Mouse (Mus musculus): ENCODE data around the gene Prr7. TPM values are rescaled to one million over a fixed set of nuclear protein-coding genes. Genes with fewer than 3 reads are reported as not detected.
A peak's percentile ranks its signal among the peaks of the same experiment; 100 is the strongest.

The Prr7 gene
- polyA plus RNA-seq, 1 experiment from 2014 or later, result 4.9 TPM

DNA sequence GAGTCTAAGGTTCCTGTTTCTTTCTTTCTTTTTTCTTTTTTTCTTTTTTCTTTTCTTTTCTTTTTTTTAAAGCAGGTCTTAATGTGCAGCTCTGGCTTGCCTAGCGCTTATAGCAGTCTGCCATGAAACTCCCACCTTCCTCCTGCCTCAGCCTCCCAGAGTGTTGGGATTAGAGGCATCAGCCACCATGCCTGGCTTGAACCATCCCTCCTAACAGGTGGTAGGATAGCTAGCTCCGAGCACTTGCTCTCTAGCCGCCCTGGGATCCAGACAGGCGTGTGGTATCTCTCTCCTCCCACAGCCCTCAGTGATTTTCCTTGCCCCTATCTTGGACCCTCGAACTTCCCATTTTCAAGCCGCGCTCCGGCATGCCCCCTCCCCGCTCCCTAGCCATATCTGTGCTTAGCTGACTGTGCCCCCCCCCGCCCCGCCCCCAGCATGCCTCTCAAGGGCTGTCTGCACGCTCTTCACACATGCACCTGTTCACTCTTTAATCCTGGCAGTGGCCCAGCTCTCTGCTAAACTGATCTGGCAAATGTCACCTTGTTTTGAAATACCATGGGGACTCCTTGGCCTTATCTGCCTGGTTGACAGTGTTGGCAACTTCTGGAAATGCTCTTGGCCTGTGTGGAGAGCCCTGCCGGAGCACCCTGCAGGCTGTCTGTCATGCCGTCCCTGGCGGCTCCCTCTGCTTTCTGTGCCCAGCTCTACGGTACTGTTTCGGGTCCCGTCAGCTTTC is 31.0 kb downstream of the Prr7 start:
- Histone ChIP-seq H3K27me3 (replicated peaks; ENCODE audit: control insufficient read depth, insufficient read depth, low read length) (no peaks in the 10 kb centered on the region), H3K9ac (ENCODE audit: low read depth, low read length) (no peak overlapping the region; the same call in 1 of the 2 replicates), H3K27ac (ENCODE audit: low read depth, low read length) (peak overlapping the region; percentile 31; the same call in 1 of the 2 replicates), H3K9me3 (ENCODE audit: control insufficient read depth, low read length) (no peaks in the 10 kb centered on the region), H3K36me3 (ENCODE audit: control insufficient read depth, insufficient read depth, low read length) (no peaks in the 10 kb centered on the region), H3K4me2 (ENCODE audit: low read length) (no peak overlapping the region; the same call in 1 of the 2 replicates), H3K4me1 (ENCODE audit: control insufficient read depth, insufficient read depth, low read depth, low read length) (peaks cover 22% of the 10 kb centered on the region), H3K4me3 (ENCODE audit: low read length) (no peak overlapping the region)
- WGBS, result 15% methylated on average over 18 of the region's 18 CpGs
- peak; percentile 54 for ATAC-seq

DNA sequence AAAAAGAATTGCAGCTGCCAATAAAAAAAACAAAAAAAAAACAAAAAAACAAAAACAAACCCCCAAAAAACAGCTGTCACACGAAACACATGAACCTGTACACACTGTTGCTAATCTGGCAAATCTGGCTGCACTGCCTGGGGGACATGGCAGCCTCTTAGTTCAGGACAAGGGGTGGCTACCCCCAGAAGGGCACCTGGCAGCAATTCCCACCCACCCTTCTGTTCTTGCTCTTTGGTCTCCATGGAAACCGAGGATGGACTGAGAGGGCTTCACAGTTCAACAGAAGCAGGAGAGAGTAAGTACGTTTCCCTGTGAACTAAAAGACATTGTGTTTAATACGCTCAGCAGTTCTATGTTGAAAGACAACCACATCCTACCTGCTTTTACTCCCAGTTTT is 31.6 kb downstream of the Prr7 start:
- Histone ChIP-seq H3K27ac (ENCODE audit: low read depth, low read length) (peak overlapping the region; percentile 36; the same call in 1 of the 2 replicates), H3K9ac (ENCODE audit: low read depth, low read length) (peak overlapping the region; percentile 41), H3K4me2 (ENCODE audit: low read length) (no peak overlapping the region), H3K9me3 (ENCODE audit: control insufficient read depth, low read length) (no peaks in the 10 kb centered on the region), H3K36me3 (ENCODE audit: control insufficient read depth, insufficient read depth, low read length) (no peaks in the 10 kb centered on the region), H3K4me3 (ENCODE audit: low read length) (no peak overlapping the region), H3K4me1 (ENCODE audit: control insufficient read depth, insufficient read depth, low read depth, low read length) (peaks cover 22% of the 10 kb centered on the region), H3K27me3 (replicated peaks; ENCODE audit: control insufficient read depth, insufficient read depth, low read length) (no peaks in the 10 kb centered on the region)
- 14% methylated on average over 4 of the region's 4 CpGs for WGBS
- ATAC-seq, result no peak

DNA sequence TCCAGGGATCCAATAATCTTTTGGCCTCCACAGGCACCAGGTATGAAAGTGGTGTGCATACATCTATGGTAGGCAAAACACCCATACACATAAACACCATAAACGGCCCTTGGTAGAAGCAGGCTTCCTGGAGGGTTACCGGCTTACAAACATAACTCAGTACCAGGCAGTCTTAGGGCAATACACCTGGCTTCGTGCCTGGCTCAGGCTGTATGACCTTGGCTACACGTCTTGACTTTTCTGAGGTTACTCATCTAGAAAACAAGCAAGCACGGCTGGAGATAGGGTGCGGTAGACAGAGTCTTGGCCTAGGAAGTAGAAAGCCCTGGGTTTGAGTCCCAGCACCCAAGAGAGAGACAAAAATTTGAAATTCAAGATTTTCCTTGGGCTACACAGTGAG is 32.6 kb downstream of the Prr7 start:
- Histone ChIP-seq H3K36me3 (ENCODE audit: control insufficient read depth, insufficient read depth, low read length) (no peaks in the 10 kb centered on the region), H3K4me2 (ENCODE audit: low read length) (no peak overlapping the region), H3K4me1 (ENCODE audit: control insufficient read depth, insufficient read depth, low read depth, low read length) (peaks cover 22% of the 10 kb centered on the region), H3K9me3 (ENCODE audit: control insufficient read depth, low read length) (no peaks in the 10 kb centered on the region), H3K27me3 (replicated peaks; ENCODE audit: control insufficient read depth, insufficient read depth, low read length) (no peaks in the 10 kb centered on the region), H3K27ac (ENCODE audit: low read depth, low read length) (no peak overlapping the region), H3K4me3 (ENCODE audit: low read length) (no peak overlapping the region), H3K9ac (ENCODE audit: low read depth, low read length) (no peak overlapping the region)
- 81% methylated on average over 6 of the region's 6 CpGs for WGBS
- ATAC-seq, result no peak

- Histone ChIP-seq H3K36me3 (ENCODE audit: control insufficient read depth, insufficient read depth, low read length) (peaks cover 6% of the 10 kb centered on the region; the same call in 1 of the 2 replicates), H3K9me3 (ENCODE audit: control insufficient read depth, low read length) (no peaks in the 10 kb centered on the region), H3K27ac (ENCODE audit: low read depth, low read length) (no peak overlapping the region), H3K4me2 (ENCODE audit: low read length) (no peak overlapping the region), H3K4me1 (ENCODE audit: control insufficient read depth, insufficient read depth, low read depth, low read length) (peaks cover 22% of the 10 kb centered on the region), H3K4me3 (ENCODE audit: low read length) (no peak overlapping the region), H3K9ac (ENCODE audit: low read depth, low read length) (no peak overlapping the region), H3K27me3 (replicated peaks; ENCODE audit: control insufficient read depth, insufficient read depth, low read length) (no peaks in the 10 kb centered on the region)
- 45% methylated on average over 11 of the region's 11 CpGs for WGBS
- no peak for ATAC-seq
Observed at GRCm38 (mm10) chr13:55498906-55499305, 34.8 kb downstream of the Prr7 start.

DNA sequence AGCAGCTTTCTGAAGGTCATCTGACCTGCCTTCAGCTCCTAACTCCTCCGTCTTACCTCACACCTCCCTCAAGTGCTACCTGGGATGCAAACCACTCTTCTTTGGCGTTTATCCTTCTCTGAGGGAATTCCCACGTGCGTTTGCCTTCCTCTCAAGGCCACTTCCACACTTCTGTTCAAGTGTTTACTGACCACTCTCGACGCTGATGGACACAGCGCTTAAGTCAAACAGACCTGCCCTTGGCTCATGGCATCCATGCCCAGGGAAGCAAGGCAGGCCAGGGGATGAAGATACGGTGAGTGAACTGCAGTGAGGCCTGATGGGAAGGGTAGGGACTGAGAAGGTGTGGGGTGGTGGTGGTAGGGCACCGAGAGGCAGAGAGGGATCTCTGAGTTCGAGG is 36.5 kb downstream of the Prr7 start:
- Histone ChIP-seq H3K4me3 (ENCODE audit: low read length) (no peak overlapping the region), H3K27ac (ENCODE audit: low read depth, low read length) (no peak overlapping the region)
- WGBS, result 85% methylated on average over 10 of the region's 10 CpGs

DNA sequence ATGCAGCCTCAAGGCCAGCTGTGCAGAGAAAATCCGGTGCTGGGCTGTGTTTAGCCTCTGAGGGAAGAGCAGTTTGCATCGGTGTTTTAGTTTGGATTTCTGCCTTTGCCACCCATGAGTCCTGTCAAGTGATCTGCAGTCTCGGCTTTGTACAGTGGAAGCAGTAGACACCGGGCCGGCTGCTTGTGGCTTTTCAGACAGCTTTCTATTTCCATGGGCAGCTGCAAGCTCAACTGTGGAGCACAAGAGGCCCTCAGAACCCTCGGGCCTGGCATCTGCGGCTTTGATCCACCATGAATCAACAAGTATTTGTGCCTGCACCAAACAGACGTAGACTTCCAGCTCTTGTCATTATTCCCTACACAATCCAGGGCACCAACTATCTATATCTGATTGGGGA is 38.3 kb downstream of the Prr7 start:
- Histone ChIP-seq H3K27me3 (replicated peaks; ENCODE audit: control insufficient read depth, insufficient read depth, low read length) (no peaks in the 10 kb centered on the region), H3K4me3 (ENCODE audit: low read length) (no peak overlapping the region), H3K4me2 (ENCODE audit: low read length) (no peak overlapping the region), H3K36me3 (ENCODE audit: control insufficient read depth, insufficient read depth, low read length) (peaks cover 23% of the 10 kb centered on the region), H3K9ac (ENCODE audit: low read depth, low read length) (no peak overlapping the region), H3K9me3 (ENCODE audit: control insufficient read depth, low read length) (no peaks in the 10 kb centered on the region), H3K27ac (ENCODE audit: low read depth, low read length) (no peak overlapping the region), H3K4me1 (ENCODE audit: control insufficient read depth, insufficient read depth, low read depth, low read length) (no peaks in the 10 kb centered on the region)
- WGBS, result 86% methylated on average over 8 of the region's 8 CpGs
- no peak for ATAC-seq

More for the DNA sequence above, 36.5 kb downstream of the Prr7 start:
- Histone ChIP-seq H3K9me3 (ENCODE audit: control insufficient read depth, low read length) (no peaks in the 10 kb centered on the region), H3K4me1 (ENCODE audit: control insufficient read depth, insufficient read depth, low read depth, low read length) (peaks cover 9% of the 10 kb centered on the region), H3K4me2 (ENCODE audit: low read length) (no peak overlapping the region), H3K36me3 (ENCODE audit: control insufficient read depth, insufficient read depth, low read length) (peaks cover 9% of the 10 kb centered on the region), H3K27me3 (replicated peaks; ENCODE audit: control insufficient read depth, insufficient read depth, low read length) (no peaks in the 10 kb centered on the region), H3K9ac (ENCODE audit: low read depth, low read length) (no peak overlapping the region)
- no peak for ATAC-seq

DNA sequence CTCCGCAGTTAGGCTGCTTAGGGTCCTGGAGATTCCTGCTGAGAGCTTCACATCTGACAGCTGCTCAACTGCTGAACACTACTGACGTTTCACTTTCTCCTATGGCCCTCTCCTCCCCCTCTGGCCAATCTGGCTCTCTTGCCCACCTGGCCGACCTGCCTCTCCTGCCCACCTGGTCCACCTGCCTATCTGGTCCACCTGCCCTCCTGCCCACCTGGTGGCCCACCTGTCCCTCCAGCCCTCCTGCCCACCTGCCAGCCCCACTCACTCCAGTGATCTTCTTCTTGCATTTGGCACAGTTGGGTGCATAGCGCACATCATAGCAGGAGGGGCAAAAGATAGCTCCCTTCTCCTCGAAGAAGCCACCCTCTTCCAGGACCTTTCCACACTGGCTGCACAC is 40.3 kb downstream of the Prr7 start:
- Histone ChIP-seq H3K4me1 (ENCODE audit: control insufficient read depth, insufficient read depth, low read depth, low read length) (no peaks in the 10 kb centered on the region), H3K27me3 (replicated peaks; ENCODE audit: control insufficient read depth, insufficient read depth, low read length) (no peaks in the 10 kb centered on the region), H3K9me3 (ENCODE audit: control insufficient read depth, low read length) (no peaks in the 10 kb centered on the region), H3K4me3 (ENCODE audit: low read length) (no peak overlapping the region), H3K27ac (ENCODE audit: low read depth, low read length) (no peak overlapping the region), H3K36me3 (ENCODE audit: control insufficient read depth, insufficient read depth, low read length) (peaks cover 36% of the 10 kb centered on the region), H3K4me2 (ENCODE audit: low read length) (no peak overlapping the region), H3K9ac (ENCODE audit: low read depth, low read length) (no peak overlapping the region)
- no peak for ATAC-seq
- 82% methylated on average over 5 of the region's 5 CpGs for WGBS

DNA sequence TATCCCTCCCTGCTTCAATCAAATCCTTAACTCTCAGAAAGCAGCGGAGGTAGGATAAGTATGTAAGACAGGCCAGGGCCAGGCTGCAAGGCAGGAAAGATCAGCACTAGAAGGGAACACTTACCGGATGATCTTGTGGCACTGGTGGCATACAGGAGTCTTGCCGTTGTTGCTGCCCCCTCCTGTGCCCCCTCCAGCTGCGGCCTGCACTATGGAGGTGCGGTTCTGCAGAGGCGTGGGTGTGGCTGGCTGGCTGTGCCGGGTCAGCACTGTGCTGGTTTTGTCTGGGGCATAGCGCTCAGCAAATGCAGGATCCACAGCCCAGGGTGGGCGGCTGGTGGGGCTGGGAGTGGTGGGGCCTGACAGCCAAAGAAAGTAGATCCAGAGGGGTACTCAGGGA is 41.7 kb downstream of the Prr7 start:
- Histone ChIP-seq H3K36me3 (ENCODE audit: control insufficient read depth, insufficient read depth, low read length) (peaks cover 38% of the 10 kb centered on the region), H3K9ac (ENCODE audit: low read depth, low read length) (no peak overlapping the region), H3K4me1 (ENCODE audit: control insufficient read depth, insufficient read depth, low read depth, low read length) (peaks cover 6% of the 10 kb centered on the region), H3K9me3 (ENCODE audit: control insufficient read depth, low read length) (no peaks in the 10 kb centered on the region), H3K27me3 (replicated peaks; ENCODE audit: control insufficient read depth, insufficient read depth, low read length) (no peaks in the 10 kb centered on the region), H3K27ac (ENCODE audit: low read depth, low read length) (no peak overlapping the region), H3K4me3 (ENCODE audit: low read length) (no peak overlapping the region), H3K4me2 (ENCODE audit: low read length) (no peak overlapping the region)
- ATAC-seq, result no peak
- 93% methylated on average over 9 of the region's 9 CpGs for WGBS

DNA sequence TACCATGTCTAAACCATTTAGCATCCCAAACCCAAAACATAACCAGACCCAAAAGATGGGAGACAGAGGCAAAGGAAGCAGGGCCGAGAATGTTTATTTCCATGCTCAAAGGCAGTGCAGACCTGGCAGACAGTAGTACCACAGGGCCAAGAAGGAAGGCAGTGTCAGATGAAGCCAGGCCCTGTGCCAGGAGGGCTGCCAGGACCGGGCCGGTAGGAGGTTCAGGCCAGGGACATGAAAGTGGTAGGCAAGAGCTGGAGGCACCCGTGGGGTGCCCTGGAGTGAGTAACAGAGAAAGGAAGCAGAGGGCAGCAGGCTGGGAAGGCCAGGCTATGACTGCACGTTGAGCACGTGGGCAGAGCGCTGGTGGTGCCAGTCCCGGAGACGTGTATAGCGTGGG is 42.6 kb downstream of the Prr7 start:
- Histone ChIP-seq H3K4me3 (ENCODE audit: low read length) (no peak overlapping the region), H3K9ac (ENCODE audit: low read depth, low read length) (no peak overlapping the region), H3K36me3 (ENCODE audit: control insufficient read depth, insufficient read depth, low read length) (peaks cover 38% of the 10 kb centered on the region), H3K27ac (ENCODE audit: low read depth, low read length) (no peak overlapping the region), H3K27me3 (replicated peaks; ENCODE audit: control insufficient read depth, insufficient read depth, low read length) (no peaks in the 10 kb centered on the region), H3K4me2 (ENCODE audit: low read length) (no peak overlapping the region), H3K9me3 (ENCODE audit: control insufficient read depth, low read length) (no peaks in the 10 kb centered on the region), H3K4me1 (ENCODE audit: control insufficient read depth, insufficient read depth, low read depth, low read length) (peaks cover 14% of the 10 kb centered on the region)
- 85% methylated on average over 10 of the region's 10 CpGs for WGBS
- ATAC-seq, result no peak
